Mouse (Mus musculus): ENCODE measurements at regions not wholly inside any gene's neighbourhood (a gene's known extent, or its start where the extent isn't known, plus 50 kb on each side); places are given as distances from the start of the nearest gene placed in this dataset.
A peak's percentile ranks its signal among the peaks of the same experiment; 100 is the strongest.

GRCm38 (mm10) chr3:52758561-52758960 lies 258.5 kb downstream of the Cog6 start:
- Histone ChIP-seq H3K4me3 (replicated peaks) (no peak overlapping the region), H3K4me2 (no peak overlapping the region), H3K27ac (replicated peaks) (no peak overlapping the region), H3K9ac (no peak overlapping the region), H3K4me1 (replicated peaks) (no peaks in the 10 kb centered on the region), H3K27me3 (no peaks in the 10 kb centered on the region), H3K9me3 (replicated peaks) (no peaks in the 10 kb centered on the region), H3K36me3 (replicated peaks) (no peaks in the 10 kb centered on the region)
- ATAC-seq (ENCODE audit: insufficient read depth) = no peak
- 19% methylated on average over 2 of the region's 2 CpGs for WGBS (ENCODE audit: insufficient replicate concordance)

- Histone ChIP-seq H3K9ac (no peak overlapping the region), H3K9me3 (replicated peaks) (no peaks in the 10 kb centered on the region), H3K4me1 (replicated peaks) (no peaks in the 10 kb centered on the region), H3K36me3 (replicated peaks) (no peaks in the 10 kb centered on the region), H3K27me3 (no peaks in the 10 kb centered on the region), H3K4me3 (replicated peaks) (no peak overlapping the region), H3K4me2 (no peak overlapping the region), H3K27ac (replicated peaks) (no peak overlapping the region)
- 81% methylated on average over 5 of the region's 5 CpGs for WGBS (ENCODE audit: insufficient replicate concordance)
- ATAC-seq (ENCODE audit: insufficient read depth) = no peak
Observed at GRCm38 (mm10) chr3:52756816-52757215, 260.2 kb downstream of the Cog6 start.

DNA sequence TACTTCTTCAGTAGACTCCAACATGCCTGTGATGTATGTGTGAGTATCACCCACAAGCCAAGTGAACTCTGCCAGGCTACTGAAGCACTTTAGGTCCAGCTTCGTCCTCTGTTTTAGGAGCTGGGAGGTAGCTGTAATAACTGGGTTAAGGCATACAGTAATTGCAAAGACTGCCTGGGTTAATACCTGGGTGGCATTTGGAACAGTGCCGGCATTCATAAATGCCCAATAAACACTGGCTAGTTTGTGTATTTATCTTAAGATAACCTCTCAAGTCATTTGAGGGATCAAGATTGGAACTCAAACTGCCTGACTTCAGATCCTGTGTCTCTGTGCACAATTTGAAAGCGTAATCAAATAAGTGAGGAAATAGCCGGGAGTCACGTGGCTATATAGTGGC lies 261.0 kb downstream of the Cog6 start:
- Histone ChIP-seq H3K4me1 (replicated peaks) (no peaks in the 10 kb centered on the region), H3K9me3 (replicated peaks) (no peaks in the 10 kb centered on the region), H3K27me3 (no peaks in the 10 kb centered on the region), H3K4me2 (no peak overlapping the region), H3K36me3 (replicated peaks) (no peaks in the 10 kb centered on the region), H3K9ac (no peak overlapping the region), H3K4me3 (replicated peaks) (no peak overlapping the region), H3K27ac (replicated peaks) (no peak overlapping the region)
- ATAC-seq (ENCODE audit: insufficient read depth) = no peak
- 63% methylated on average over 5 of the region's 5 CpGs for WGBS (ENCODE audit: insufficient replicate concordance)

GRCm38 (mm10) chr3:52754978-52755377 lies 262.1 kb downstream of the Cog6 start:
- no peaks in the 10 kb centered on the region for H3K27me3 ChIP-seq
- no peak for ATAC-seq (ENCODE audit: insufficient read depth)
- no peaks in the 10 kb centered on the region for H3K4me1 ChIP-seq (replicated peaks)
- no peak overlapping the region for H3K27ac ChIP-seq (replicated peaks)
- H3K4me2 ChIP-seq = no peak overlapping the region
- H3K9me3 ChIP-seq (replicated peaks) = no peaks in the 10 kb centered on the region
- 36% methylated on average over 6 of the region's 6 CpGs for WGBS (ENCODE audit: insufficient replicate concordance)
- no peak overlapping the region for H3K4me3 ChIP-seq (replicated peaks)
- no peak overlapping the region for H3K9ac ChIP-seq
- no peaks in the 10 kb centered on the region for H3K36me3 ChIP-seq (replicated peaks)

DNA sequence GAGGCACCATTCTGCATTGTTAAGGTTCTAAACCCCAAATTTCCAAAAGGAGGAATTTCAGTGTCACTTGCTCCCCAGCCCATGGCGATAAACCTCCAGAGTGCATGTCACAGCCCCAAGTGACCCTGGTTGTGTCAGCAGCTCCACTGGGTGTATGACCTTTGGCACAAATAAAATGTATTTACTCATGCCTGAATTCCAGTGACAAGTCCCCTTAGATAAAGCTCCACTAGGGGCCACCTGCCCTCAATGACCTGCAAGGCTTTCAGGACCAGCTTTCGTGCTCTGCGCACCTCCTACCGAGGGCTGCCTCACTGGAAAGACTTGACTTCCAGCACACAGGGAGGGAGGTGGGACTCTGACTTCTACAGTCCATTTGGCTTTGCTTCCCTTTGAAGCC lies 262.6 kb downstream of the Cog6 start:
- Histone ChIP-seq H3K4me2 (no peak overlapping the region), H3K4me3 (replicated peaks) (no peak overlapping the region), H3K36me3 (replicated peaks) (no peaks in the 10 kb centered on the region), H3K9me3 (replicated peaks) (no peaks in the 10 kb centered on the region), H3K9ac (no peak overlapping the region), H3K27me3 (no peaks in the 10 kb centered on the region), H3K27ac (replicated peaks) (no peak overlapping the region), H3K4me1 (replicated peaks) (no peaks in the 10 kb centered on the region)
- peak; percentile 44; the same call in 1 of the 2 replicates for ATAC-seq (ENCODE audit: insufficient read depth)
- WGBS (ENCODE audit: insufficient replicate concordance) = 71% methylated on average over 4 of the region's 4 CpGs

GRCm38 (mm10) chr3:52746917-52747316 lies 270.1 kb downstream of the Cog6 start:
- no peaks in the 10 kb centered on the region for H3K36me3 ChIP-seq (replicated peaks)
- H3K27ac ChIP-seq (replicated peaks) = no peak overlapping the region
- H3K9ac ChIP-seq = no peak overlapping the region
- no peaks in the 10 kb centered on the region for H3K9me3 ChIP-seq (replicated peaks)
- no peak for ATAC-seq (ENCODE audit: insufficient read depth)
- no peaks in the 10 kb centered on the region for H3K4me1 ChIP-seq (replicated peaks)
- 48% methylated on average over 3 of the region's 3 CpGs for WGBS (ENCODE audit: insufficient replicate concordance)
- no peak overlapping the region for H3K4me2 ChIP-seq
- H3K27me3 ChIP-seq = no peaks in the 10 kb centered on the region
- no peak overlapping the region for H3K4me3 ChIP-seq (replicated peaks)

- no peak overlapping the region for H3K27ac ChIP-seq (replicated peaks)
- H3K9me3 ChIP-seq (replicated peaks) = no peaks in the 10 kb centered on the region
- 0 out of 2 replicates have a peak, but pooled peaks cover 6% of the 10 kb centered on the region for H3K4me1 ChIP-seq (replicated peaks)
- 49% methylated on average over 8 of the region's 8 CpGs for WGBS (ENCODE audit: insufficient replicate concordance)
- no peaks in the 10 kb centered on the region for H3K27me3 ChIP-seq
- no peak overlapping the region for H3K4me2 ChIP-seq
- H3K36me3 ChIP-seq (replicated peaks) = no peaks in the 10 kb centered on the region
- ATAC-seq (ENCODE audit: insufficient read depth) = no peak
- no peak overlapping the region for H3K9ac ChIP-seq
- no peak overlapping the region for H3K4me3 ChIP-seq (replicated peaks)
Observed at GRCm38 (mm10) chr3:52744334-52744733, 272.7 kb downstream of the Cog6 start.

DNA sequence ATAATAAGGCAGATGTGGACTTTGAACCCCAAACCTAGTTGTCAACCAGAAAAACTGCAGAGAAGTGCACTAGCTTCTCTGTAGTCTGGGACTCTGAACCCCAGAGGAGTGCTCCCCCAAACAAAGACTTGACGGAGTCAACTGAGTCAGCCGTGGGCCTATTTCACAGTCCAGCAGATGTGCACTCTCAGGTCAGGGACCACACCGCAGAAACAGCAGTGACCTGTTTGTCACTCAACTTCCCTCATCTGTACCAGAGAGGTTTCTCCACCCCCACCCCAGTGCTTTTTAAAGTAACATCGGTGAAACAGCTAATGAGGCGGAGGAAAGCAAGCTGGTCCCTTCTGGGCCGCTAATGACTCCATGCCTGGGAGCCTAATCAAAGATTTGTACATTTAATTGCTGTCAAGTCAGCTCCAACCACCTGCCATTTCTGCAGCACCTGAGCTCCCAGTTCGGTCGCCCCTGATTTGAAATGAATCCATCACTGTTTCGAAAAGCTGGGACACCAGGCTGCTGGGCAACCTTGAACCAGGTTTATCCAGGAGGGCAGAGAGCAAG lies 276.5 kb downstream of the Cog6 start:
- Histone ChIP-seq H3K9ac (no peak overlapping the region), H3K9me3 (replicated peaks) (no peaks in the 10 kb centered on the region), H3K27me3 (no peaks in the 10 kb centered on the region), H3K4me1 (replicated peaks) (0 out of 2 replicates have a peak, but pooled peaks cover 6% of the 10 kb centered on the region), H3K36me3 (replicated peaks) (no peaks in the 10 kb centered on the region), H3K4me2 (no peak overlapping the region), H3K27ac (replicated peaks) (no peak overlapping the region), H3K4me3 (replicated peaks) (no peak overlapping the region)
- no peak for ATAC-seq (ENCODE audit: insufficient read depth)
- 55% methylated on average over 9 of the region's 9 CpGs for WGBS (ENCODE audit: insufficient replicate concordance)

GRCm38 (mm10) chr3:52739526-52739925 lies 277.5 kb downstream of the Cog6 start:
- Histone ChIP-seq H3K9me3 (replicated peaks) (no peaks in the 10 kb centered on the region), H3K4me1 (replicated peaks) (0 out of 2 replicates have a peak, but pooled peaks cover 6% of the 10 kb centered on the region), H3K9ac (no peak overlapping the region), H3K4me3 (replicated peaks) (no peak overlapping the region), H3K36me3 (replicated peaks) (no peaks in the 10 kb centered on the region), H3K4me2 (no peak overlapping the region), H3K27ac (replicated peaks) (no peak overlapping the region), H3K27me3 (no peaks in the 10 kb centered on the region)
- 31% methylated on average over 4 of the region's 4 CpGs for WGBS (ENCODE audit: insufficient replicate concordance)
- ATAC-seq (ENCODE audit: insufficient read depth) = no peak

- Histone ChIP-seq H3K4me3 (replicated peaks) (no peak overlapping the region), H3K9me3 (replicated peaks) (no peaks in the 10 kb centered on the region), H3K4me2 (no peak overlapping the region), H3K36me3 (replicated peaks) (no peaks in the 10 kb centered on the region), H3K27ac (replicated peaks) (no peak overlapping the region), H3K4me1 (replicated peaks) (0 out of 2 replicates have a peak, but pooled peaks cover 6% of the 10 kb centered on the region), H3K9ac (no peak overlapping the region), H3K27me3 (no peaks in the 10 kb centered on the region)
- WGBS (ENCODE audit: insufficient replicate concordance) = 53% methylated on average over 5 of the region's 5 CpGs
- ATAC-seq (ENCODE audit: insufficient read depth) = no peak
Observed at GRCm38 (mm10) chr3:52738386-52738785, 278.7 kb downstream of the Cog6 start.

- Histone ChIP-seq H3K36me3 (replicated peaks) (no peaks in the 10 kb centered on the region), H3K9ac (no peak overlapping the region), H3K27me3 (no peaks in the 10 kb centered on the region), H3K4me1 (replicated peaks) (0 out of 2 replicates have a peak, but pooled peaks cover 6% of the 10 kb centered on the region), H3K27ac (replicated peaks) (no peak overlapping the region), H3K9me3 (replicated peaks) (no peaks in the 10 kb centered on the region), H3K4me3 (replicated peaks) (no peak overlapping the region), H3K4me2 (no peak overlapping the region)
- no peak for ATAC-seq (ENCODE audit: insufficient read depth)
- WGBS (ENCODE audit: insufficient replicate concordance) = 80% methylated on average over 7 of the region's 7 CpGs
Observed at GRCm38 (mm10) chr3:52735939-52736338, 281.1 kb downstream of the Cog6 start.

DNA sequence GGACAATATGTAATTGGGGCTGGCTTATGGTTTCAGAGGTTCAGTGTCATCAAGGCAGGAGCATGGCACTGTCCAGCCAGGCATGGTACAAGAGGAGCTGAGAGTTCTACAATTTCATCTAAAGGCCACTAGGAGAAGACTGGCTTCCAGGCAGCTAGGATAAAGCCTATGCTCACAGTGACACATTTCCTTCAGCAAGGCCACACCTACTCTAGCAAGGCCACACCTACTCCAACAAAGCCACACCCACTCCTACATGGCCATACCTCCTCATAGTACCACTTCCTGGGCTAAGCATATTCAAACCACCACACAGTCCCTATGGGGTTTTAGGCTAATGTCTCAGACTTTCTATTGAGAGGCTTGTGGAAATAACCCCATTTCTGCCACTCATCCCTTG lies 285.1 kb downstream of the Cog6 start:
- Histone ChIP-seq H3K4me1 (replicated peaks) (no peaks in the 10 kb centered on the region), H3K27ac (replicated peaks) (no peak overlapping the region), H3K27me3 (no peaks in the 10 kb centered on the region), H3K9ac (no peak overlapping the region), H3K9me3 (replicated peaks) (no peaks in the 10 kb centered on the region), H3K36me3 (replicated peaks) (no peaks in the 10 kb centered on the region), H3K4me2 (no peak overlapping the region), H3K4me3 (replicated peaks) (no peak overlapping the region)
- no peak for ATAC-seq (ENCODE audit: insufficient read depth)

All from liver, embryonic 15.5 days (tissue).